Mouse (Mus musculus): ENCODE data around the gene Dcxr. TPM values are rescaled to one million over a fixed set of nuclear protein-coding genes. Genes with fewer than 3 reads are reported as not detected.

The Dcxr gene
- total and polyA plus RNA-seq, 2 experiments from 2014 or later = 9.9 to 11.2 TPM

GRCm38 (mm10) chr11:120722067-120722630 is 4.9 kb downstream of the Dcxr start:
- Histone ChIP-seq H3K36me3 (ENCODE audit: insufficient read depth, low read length) (peaks cover 30% of the 10 kb centered on the region), H3K4me2 (ENCODE audit: low read depth, low read length, poor library complexity, severe bottlenecking) (peak overlapping the region; percentile 91), H3K27ac (ENCODE audit: low read depth, low read length) (peak overlapping the region; percentile 65), H3K27me3 (ENCODE audit: insufficient read depth, low read length) (no peaks in the 10 kb centered on the region), H3K9ac (replicated peaks; ENCODE audit: low read length, poor library complexity, severe bottlenecking) (peak overlapping the region; percentile 93), H3K4me1 (ENCODE audit: insufficient read depth, low read length) (peaks cover 12% of the 10 kb centered on the region; the same call in 1 of the 2 replicates), H3K9me3 (ENCODE audit: low read length) (no peaks in the 10 kb centered on the region), H3K4me3 (ENCODE audit: low read depth, low read length) (peak overlapping the region; percentile 79)
- ATAC-seq (ENCODE audit: low FRiP score) (peak; percentile 15; the same call in 1 of the 2 replicates), DNase-seq (ENCODE audit: low spot score) (peak; percentile 29)
- 16% methylated on average over 21 of the region's 21 CpGs for WGBS
- peak; percentile 44 for TF ChIP-seq CTCF (IDR thresholded peaks at IDR 0.05)

DNA sequence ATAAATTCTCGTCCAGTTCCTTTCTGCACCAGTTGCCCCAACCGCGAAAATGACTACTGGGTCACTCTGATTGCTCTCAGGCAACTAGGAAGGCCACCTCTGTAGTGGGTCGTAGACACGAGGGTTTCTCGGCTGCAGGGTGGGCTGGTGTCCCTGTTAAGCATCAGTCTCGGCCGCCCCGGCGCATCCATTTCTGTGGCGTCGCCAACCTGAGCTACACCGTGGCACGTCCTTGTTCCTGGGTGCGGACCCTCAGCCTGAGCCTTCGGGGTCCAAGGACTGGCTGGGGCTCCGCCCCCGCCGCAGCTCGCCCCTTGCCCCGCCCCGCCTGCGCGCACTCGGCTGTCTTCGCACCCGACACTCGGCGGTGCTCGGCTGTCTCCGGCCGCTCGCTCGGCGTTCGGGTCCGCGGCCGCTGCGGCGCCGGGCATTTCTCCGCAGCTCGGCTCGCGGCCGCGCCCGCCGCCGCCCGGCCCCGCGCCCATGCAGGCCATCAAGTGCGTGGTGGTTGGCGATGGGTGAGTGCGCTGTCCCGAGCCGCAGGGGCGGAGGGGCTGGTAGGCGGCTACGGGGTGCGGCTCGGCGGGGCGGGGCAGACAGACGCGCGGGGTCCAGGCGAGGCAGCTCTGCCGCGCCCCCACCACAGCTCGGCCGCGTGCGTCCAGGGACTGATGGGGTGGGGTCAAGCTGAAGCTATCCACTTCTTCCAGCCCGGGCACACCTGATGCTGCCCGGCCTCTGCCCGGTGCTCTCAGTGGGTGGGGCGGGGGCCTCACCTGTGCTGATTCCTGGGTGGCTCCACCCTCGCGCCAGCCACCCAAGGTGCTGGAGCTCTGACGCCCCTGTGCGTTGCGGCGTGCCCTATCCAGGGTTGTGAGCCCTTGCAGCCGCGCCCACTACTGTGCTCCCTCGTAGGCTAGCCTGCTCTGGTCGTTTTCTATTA is 5.7 kb downstream of the Dcxr start, which contains the start of gene Rac3:
Gene Rac3 (plus strand): TSS at position 347 of the 943 bp plus-strand sequence.
- no peaks in the 10 kb centered on the region for H3K9me3 ChIP-seq (ENCODE audit: low read length)
- TF ChIP-seq CTCF (IDR thresholded peaks at IDR 0.05) = no peak
- WGBS = under 1% methylated on average over 56 of the region's 90 CpGs
- peaks cover 31% of the 10 kb centered on the region for H3K36me3 ChIP-seq (ENCODE audit: insufficient read depth, low read length)
- H3K27ac ChIP-seq (ENCODE audit: low read depth, low read length) = peak within 1 kb of the TSS; percentile 65
- H3K4me1 ChIP-seq (ENCODE audit: insufficient read depth, low read length) = peaks cover 8% of the 10 kb centered on the region; the same call in 1 of the 2 replicates
- peak within 1 kb of the TSS; percentile 93 for H3K9ac ChIP-seq (replicated peaks; ENCODE audit: low read length, poor library complexity, severe bottlenecking)
- peak; percentile 85 for DNase-seq (ENCODE audit: low spot score)
- H3K27me3 ChIP-seq (ENCODE audit: insufficient read depth, low read length) = no peaks in the 10 kb centered on the region
- H3K4me2 ChIP-seq (ENCODE audit: low read depth, low read length, poor library complexity, severe bottlenecking) = peak within 1 kb of the TSS; percentile 91
- peak; percentile 87 for ATAC-seq (ENCODE audit: low FRiP score)
- H3K4me3 ChIP-seq (ENCODE audit: low read depth, low read length) = peak within 1 kb of the TSS; percentile 79

- DNase-seq (ENCODE audit: low spot score) (peak; percentile 94), ATAC-seq (ENCODE audit: low FRiP score) (peak; percentile 38)
- H3K4me3 ChIP-seq (ENCODE audit: low read depth, low read length) = peak overlapping the region; percentile 79
- H3K4me2 ChIP-seq (ENCODE audit: low read depth, low read length, poor library complexity, severe bottlenecking) = peak overlapping the region; percentile 91
- peaks cover 8% of the 10 kb centered on the region; the same call in 1 of the 2 replicates for H3K4me1 ChIP-seq (ENCODE audit: insufficient read depth, low read length)
- H3K27ac ChIP-seq (ENCODE audit: low read depth, low read length) = peak overlapping the region; percentile 65
- WGBS = 9% methylated on average over 17 of the region's 17 CpGs
- TF ChIP-seq CTCF (IDR thresholded peaks at IDR 0.05) = peak; percentile 97
- peak overlapping the region; percentile 93 for H3K9ac ChIP-seq (replicated peaks; ENCODE audit: low read length, poor library complexity, severe bottlenecking)
- H3K9me3 ChIP-seq (ENCODE audit: low read length) = no peaks in the 10 kb centered on the region
- H3K27me3 ChIP-seq (ENCODE audit: insufficient read depth, low read length) = no peaks in the 10 kb centered on the region
- H3K36me3 ChIP-seq (ENCODE audit: insufficient read depth, low read length) = peaks cover 33% of the 10 kb centered on the region
Measured at GRCm38 (mm10) chr11:120720450-120720849, 6.6 kb downstream of the Dcxr start.

DNA sequence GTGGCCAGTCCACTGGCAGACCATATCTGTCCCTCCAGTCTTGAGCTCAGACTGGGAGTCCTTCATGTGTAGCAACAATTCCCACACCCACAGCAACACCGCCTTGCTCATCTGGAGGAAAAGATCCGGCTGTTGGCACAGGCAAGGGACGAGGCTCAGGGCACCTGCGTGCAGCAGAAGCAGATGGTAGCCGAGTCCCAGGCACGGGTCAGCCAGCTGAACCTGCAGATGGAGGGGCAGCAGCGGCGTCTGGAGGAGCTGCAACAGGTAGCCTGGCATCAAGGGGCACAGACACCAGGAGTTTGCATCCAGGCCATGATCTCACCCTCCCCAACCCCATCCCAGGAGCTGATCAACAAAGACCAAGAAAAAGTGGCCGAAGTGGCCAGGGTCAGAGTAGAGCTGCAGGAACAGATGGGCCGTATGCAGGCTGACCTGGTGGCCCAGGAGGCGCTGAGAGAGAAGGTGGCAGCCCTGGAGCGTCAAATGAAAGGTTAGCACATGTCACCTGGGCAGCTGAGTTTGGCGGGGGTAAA is 7.2 kb downstream of the Dcxr start:
- H3K9ac ChIP-seq (replicated peaks; ENCODE audit: low read length, poor library complexity, severe bottlenecking) = 0 out of 2 replicates have a peak overlapping the region, but pooled peaks have one; percentile 29
- no peak overlapping the region; the same call in 1 of the 2 replicates for H3K4me2 ChIP-seq (ENCODE audit: low read depth, low read length, poor library complexity, severe bottlenecking)
- no peaks in the 10 kb centered on the region for H3K9me3 ChIP-seq (ENCODE audit: low read length)
- no peak for DNase-seq (ENCODE audit: low spot score)
- no peak for ATAC-seq (ENCODE audit: low FRiP score)
- H3K4me1 ChIP-seq (ENCODE audit: insufficient read depth, low read length) = peaks cover 8% of the 10 kb centered on the region; the same call in 1 of the 2 replicates
- no peak for TF ChIP-seq CTCF (IDR thresholded peaks at IDR 0.05)
- no peak overlapping the region for H3K4me3 ChIP-seq (ENCODE audit: low read depth, low read length)
- H3K36me3 ChIP-seq (ENCODE audit: insufficient read depth, low read length) = peaks cover 35% of the 10 kb centered on the region
- H3K27ac ChIP-seq (ENCODE audit: low read depth, low read length) = no peak overlapping the region
- 86% methylated on average over 13 of the region's 13 CpGs for WGBS
- no peaks in the 10 kb centered on the region for H3K27me3 ChIP-seq (ENCODE audit: insufficient read depth, low read length)

GRCm38 (mm10) chr11:120719242-120719641 is 7.8 kb downstream of the Dcxr start:
- WGBS = 87% methylated on average over 9 of the region's 9 CpGs
- Histone ChIP-seq H3K36me3 (ENCODE audit: insufficient read depth, low read length) (peaks cover 35% of the 10 kb centered on the region), H3K27me3 (ENCODE audit: insufficient read depth, low read length) (no peaks in the 10 kb centered on the region), H3K4me1 (ENCODE audit: insufficient read depth, low read length) (peaks cover 15% of the 10 kb centered on the region; the same call in 1 of the 2 replicates), H3K4me3 (ENCODE audit: low read depth, low read length) (no peak overlapping the region), H3K27ac (ENCODE audit: low read depth, low read length) (no peak overlapping the region), H3K9me3 (ENCODE audit: low read length) (no peaks in the 10 kb centered on the region), H3K4me2 (ENCODE audit: low read depth, low read length, poor library complexity, severe bottlenecking) (no peak overlapping the region), H3K9ac (replicated peaks; ENCODE audit: low read length, poor library complexity, severe bottlenecking) (no peak overlapping the region)
- no peak for DNase-seq (ENCODE audit: low spot score)
- TF ChIP-seq CTCF (IDR thresholded peaks at IDR 0.05) = no peak
- ATAC-seq (ENCODE audit: low FRiP score) = no peak
